Mouse (Mus musculus) left cerebral cortex, adult 8-10 months (tissue): ENCODE results near the gene Hrg. TPM values are rescaled to one million over a fixed set of nuclear protein-coding genes. Genes with fewer than 3 reads are reported as not detected.
"Not testable (repeated sequence)": the region's sequence is repeated elsewhere in the genome, so short reads cannot be mapped to it uniquely, and the experiment has no call there.

Experiments used
- DNase-seq, 2 experiments: peaks; one replicate each; pipeline ENCODE4 v3.0.0; 2022; ENCODE audit warnings: low spot score in 2 of 2
- total RNA-seq, 4 experiments: library from RNA; stranded (reverse); gene quantifications; 2 replicates each; pipeline ENCODE4 v1.2.4; 2022

Hrg gene
- total RNA-seq, 4 experiments from 2014 or later, result not detected

GRCm38 (mm10) chr16:22956085-22956439 lies 5.2 kb downstream of the Hrg start:
- no peak for DNase-seq

- no peak for DNase-seq
Measured at GRCm38 (mm10) chr16:22961073-22961472, 10.2 kb downstream of the Hrg start.

GRCm38 (mm10) chr16:22962256-22962655 lies 11.4 kb downstream of the Hrg start:
- no peak for DNase-seq

- DNase-seq, result no peak
Measured at GRCm38 (mm10) chr16:22963293-22963692, 12.4 kb downstream of the Hrg start.

- no peak for DNase-seq
Measured at GRCm38 (mm10) chr16:22967383-22968030, 16.6 kb downstream of the Hrg start.

- not testable (repeated sequence) for DNase-seq
Measured at GRCm38 (mm10) chr16:22996951-22997350, 46.1 kb downstream of the Hrg start.

Other genes starting within 250 kb of the Hrg start
- not detected for gene Crygs, start 139.5 kb upstream of the Hrg start, total RNA-seq
- 10 to 100 TPM; 14.1 to 16.4 (median 14.6) TPM for gene Tbccd1, start 93.4 kb upstream of the Hrg start, total RNA-seq
- gene Dnajb11, start 93.2 kb upstream of the Hrg start, total RNA-seq, result 10 to 100 TPM; 46.6 to 55.6 (median 51.9) TPM
- gene Ahsg, start 59.8 kb upstream of the Hrg start, total RNA-seq, result under 1 TPM in 1 of 4 experiments, not detected in 3; 0.30 TPM
- gene Fetub, start 32.7 kb upstream of the Hrg start, total RNA-seq, result not detected
- not detected for gene Kng2, start 78.4 kb downstream of the Hrg start, total RNA-seq
- gene Kng1, start 106.8 kb downstream of the Hrg start, total RNA-seq, result not detected
- gene Eif4a2, start 156.4 kb downstream of the Hrg start, total RNA-seq, result 100 to 1,000 TPM; 839 to 960 (median 920) TPM
- gene Rfc4, start 176.7 kb downstream of the Hrg start, total RNA-seq, result 1 to 10 TPM; 3.9 to 6.6 (median 5.4) TPM
- gene Adipoq, start 195.5 kb downstream of the Hrg start, total RNA-seq, result not detected